Mouse (Mus musculus) cortical plate, adult 2 months (tissue): ENCODE results near the gene Rbm47.

ENCODE experiments used
- CTCF ChIP-seq: fragments of 200-500 bp; IDR thresholded peaks from 2 replicates; pipeline ENCODE4 v1.5.1; 2011; ENCODE audit warnings: mild to moderate bottlenecking, control low read depth, low read length; ENCODE audit not compliant: insufficient read depth; ENCODE audit errors: extremely low read depth
- POLR2A ChIP-seq: fragments of 200-500 bp; IDR thresholded peaks from 2 replicates; pipeline ENCODE4 v1.6.1; 2011; ENCODE audit warnings: mild to moderate bottlenecking, low read length, control low read depth; ENCODE audit not compliant: insufficient read depth; ENCODE audit errors: extremely low read depth

- TF ChIP-seq POLR2A (no peak), CTCF (no peak)
Measured at GRCm38 (mm10) chr5:66089600-66089999, 83.3 kb downstream of the Rbm47 start.
